Mouse (Mus musculus) heart, embryonic 13.5 days (tissue): ENCODE data around the gene Crtc1. TPM values are rescaled to one million over a fixed set of nuclear protein-coding genes. Genes with fewer than 3 reads are reported as not detected.

ENCODE experiments used
- ATAC-seq: fragments of 200-750 bp; cut with Nextera tagmentation; 2 replicates; pipeline ENCODE4 v1.8.0; 2017; ENCODE audit warnings: moderate TSS enrichment; ENCODE audit not compliant: insufficient number of reproducible peaks, low FRiP score, low TSS enrichment; ENCODE audit errors: extremely low read depth
- H3K27ac ChIP-seq: fragments of 300-500 bp; sonication (generic); replicated peaks from 2 replicates; pipeline ENCODE4 v1.5.1; 2015; ENCODE audit warnings: moderate library complexity, mild to moderate bottlenecking, inconsistent platforms
- H3K27me3 ChIP-seq: fragments of 300-500 bp; sonication (generic); replicated peaks from 2 replicates; pipeline ENCODE4 v1.6.1; 2015; ENCODE audit warnings: mild to moderate bottlenecking, inconsistent platforms
- H3K36me3 ChIP-seq: fragments of 300-500 bp; sonication (generic); 2 replicates; pipeline ENCODE4 v1.6.1; 2015; ENCODE audit warnings: mild to moderate bottlenecking, inconsistent platforms
- H3K4me1 ChIP-seq: fragments of 300-500 bp; sonication (generic); 2 replicates; pipeline ENCODE4 v1.6.1; 2015; ENCODE audit warnings: inconsistent platforms
- H3K4me2 ChIP-seq: fragments of 300-500 bp; sonication (generic); 2 replicates; pipeline ENCODE4 v1.6.1; 2015; ENCODE audit warnings: inconsistent platforms, mild to moderate bottlenecking, moderate library complexity
- H3K4me3 ChIP-seq: fragments of 300-500 bp; sonication (generic); 2 replicates; pipeline ENCODE4 v1.5.1; 2015; ENCODE audit warnings: moderate library complexity, mild to moderate bottlenecking, inconsistent platforms
- H3K9ac ChIP-seq: fragments of 300-500 bp; sonication (generic); 2 replicates; pipeline ENCODE4 v1.6.1; 2015; ENCODE audit warnings: inconsistent platforms, mild to moderate bottlenecking, moderate library complexity
- H3K9me3 ChIP-seq: fragments of 300-500 bp; sonication (generic); 2 replicates; pipeline ENCODE4 v1.6.1; 2016; ENCODE audit warnings: inconsistent platforms
- WGBS: fragments of 180-500 bp; shearing (Covaris S2); methylation state at CpG from one replicate; pipeline ENCODE4 v1.1.7; 2015; ENCODE audit warnings: mixed read lengths; 5-methylcytosine and 5-hydroxymethylcytosine counted together
- polyA plus RNA-seq: library from polyadenylated mRNA; unstranded; fragments of >200 nt; fragmentation: Nextera tagmentation; extraction: Ambion mirVana; gene quantifications from 2 replicates; pipeline ENCODE4 v1.2.1, GENCODE M21; 2015

Gene Crtc1
- polyA plus RNA-seq, 1 experiment from 2014 or later: 12.4 TPM

GRCm38 (mm10) chr8:70347443-70347842 lies 91.9 kb downstream of the Crtc1 start:
- Histone ChIP-seq H3K9me3 (no peaks in the 10 kb centered on the region), H3K4me3 (no peak overlapping the region), H3K27me3 (no peaks in the 10 kb centered on the region), H3K27ac (no peak overlapping the region), H3K4me1 (peaks cover 61% of the 10 kb centered on the region), H3K36me3 (peaks cover 51% of the 10 kb centered on the region), H3K9ac (no peak overlapping the region), H3K4me2 (no peak overlapping the region)
- no peak for ATAC-seq
- WGBS: 92% methylated on average over 4 of the region's 4 CpGs

GRCm38 (mm10) chr8:70344279-70344678 lies 95.1 kb downstream of the Crtc1 start:
- Histone ChIP-seq H3K4me1 (peaks cover 40% of the 10 kb centered on the region), H3K27ac (no peak overlapping the region), H3K9ac (no peak overlapping the region), H3K9me3 (no peaks in the 10 kb centered on the region), H3K36me3 (peaks cover 77% of the 10 kb centered on the region), H3K27me3 (no peaks in the 10 kb centered on the region), H3K4me3 (no peak overlapping the region), H3K4me2 (no peak overlapping the region)
- ATAC-seq: no peak
- 91% methylated on average over 2 of the region's 2 CpGs for WGBS

GRCm38 (mm10) chr8:70343696-70344095 lies 95.7 kb downstream of the Crtc1 start:
- Histone ChIP-seq H3K36me3 (peaks cover 77% of the 10 kb centered on the region), H3K27me3 (no peaks in the 10 kb centered on the region), H3K9me3 (no peaks in the 10 kb centered on the region), H3K4me1 (peaks cover 35% of the 10 kb centered on the region), H3K4me3 (no peak overlapping the region), H3K27ac (no peak overlapping the region), H3K4me2 (no peak overlapping the region), H3K9ac (no peak overlapping the region)
- no peak for ATAC-seq
- WGBS: 60% methylated on average over 6 of the region's 6 CpGs

- no peak overlapping the region for H3K9ac ChIP-seq
- no peaks in the 10 kb centered on the region for H3K9me3 ChIP-seq
- H3K4me2 ChIP-seq: no peak overlapping the region
- peaks cover 77% of the 10 kb centered on the region for H3K36me3 ChIP-seq
- 90% methylated on average over 7 of the region's 7 CpGs for WGBS
- no peaks in the 10 kb centered on the region for H3K27me3 ChIP-seq
- no peak overlapping the region for H3K27ac ChIP-seq
- no peak for ATAC-seq
- H3K4me3 ChIP-seq: no peak overlapping the region
- peaks cover 30% of the 10 kb centered on the region for H3K4me1 ChIP-seq
Measured at GRCm38 (mm10) chr8:70343076-70343475, 96.3 kb downstream of the Crtc1 start.

- Histone ChIP-seq H3K4me1 (peaks cover 24% of the 10 kb centered on the region), H3K27me3 (no peaks in the 10 kb centered on the region), H3K4me2 (no peak overlapping the region), H3K4me3 (no peak overlapping the region), H3K36me3 (peaks cover 82% of the 10 kb centered on the region), H3K9ac (no peak overlapping the region), H3K9me3 (no peaks in the 10 kb centered on the region), H3K27ac (no peak overlapping the region)
- WGBS: 88% methylated on average over 14 of the region's 14 CpGs
- no peak for ATAC-seq
Measured at GRCm38 (mm10) chr8:70342007-70342406, 97.4 kb downstream of the Crtc1 start.

- H3K9me3 ChIP-seq: no peaks in the 10 kb centered on the region
- H3K27me3 ChIP-seq: no peaks in the 10 kb centered on the region
- H3K27ac ChIP-seq: no peak overlapping the region
- H3K9ac ChIP-seq: no peak overlapping the region
- 81% methylated on average over 7 of the region's 7 CpGs for WGBS
- H3K4me3 ChIP-seq: no peak overlapping the region
- no peak overlapping the region for H3K4me2 ChIP-seq
- peaks cover 88% of the 10 kb centered on the region for H3K36me3 ChIP-seq
- ATAC-seq: no peak
- peaks cover 24% of the 10 kb centered on the region for H3K4me1 ChIP-seq
Measured at GRCm38 (mm10) chr8:70340659-70341058, 98.7 kb downstream of the Crtc1 start.

- ATAC-seq: no peak
- Histone ChIP-seq H3K27me3 (no peaks in the 10 kb centered on the region), H3K36me3 (peaks cover 100% of the 10 kb centered on the region), H3K9ac (no peak overlapping the region), H3K27ac (no peak overlapping the region), H3K9me3 (no peaks in the 10 kb centered on the region), H3K4me3 (no peak overlapping the region), H3K4me1 (peaks cover 11% of the 10 kb centered on the region), H3K4me2 (no peak overlapping the region)
- 84% methylated on average over 7 of the region's 7 CpGs for WGBS
Measured at GRCm38 (mm10) chr8:70338931-70339330, 100.4 kb downstream of the Crtc1 start.

GRCm38 (mm10) chr8:70332878-70333202 lies 106.5 kb downstream of the Crtc1 start:
- Histone ChIP-seq H3K4me2 (no peak overlapping the region), H3K27me3 (peaks cover 22% of the 10 kb centered on the region), H3K9me3 (no peaks in the 10 kb centered on the region)

More at GRCm38 (mm10) chr8:70332878-70333202, 106.5 kb downstream of the Crtc1 start:
- H3K27ac ChIP-seq: no peak overlapping the region
- no peak overlapping the region for H3K9ac ChIP-seq
- H3K4me3 ChIP-seq: no peak overlapping the region
- peaks cover 71% of the 10 kb centered on the region for H3K36me3 ChIP-seq
- peaks cover 36% of the 10 kb centered on the region for H3K4me1 ChIP-seq
- ATAC-seq: no peak
- WGBS: 94% methylated on average over 6 of the region's 6 CpGs

Other genes with a start within 250 kb of the Crtc1 start
- gene Slc25a42, start 227.3 kb downstream of the Crtc1 start, polyA plus RNA-seq: 8.0 and 8.3 TPM in 2 replicates
- gene Sugp2, start 205.4 kb downstream of the Crtc1 start, polyA plus RNA-seq: 23.2 and 24.3 TPM in 2 replicates
- 20.6 and 20.7 TPM in 2 replicates for gene Armc6, start 205.1 kb downstream of the Crtc1 start, polyA plus RNA-seq
- gene Homer3, start 156.8 kb downstream of the Crtc1 start, polyA plus RNA-seq: 34.1 and 37.2 TPM in 2 replicates
- 32.6 and 34.1 TPM in 2 replicates for gene Ddx49, start 137.1 kb downstream of the Crtc1 start, polyA plus RNA-seq
- gene Cope, start 137.1 kb downstream of the Crtc1 start, polyA plus RNA-seq: 294 and 344 TPM in 2 replicates
- gene Cers1, start 123.8 kb downstream of the Crtc1 start, polyA plus RNA-seq: 1.9 and 2.6 TPM in 2 replicates
- gene Gdf1, start 109.8 kb downstream of the Crtc1 start, polyA plus RNA-seq: 0.74 and 0.99 TPM in 2 replicates
- 11.3 and 12.2 TPM in 2 replicates for gene Upf1, start 86.3 kb downstream of the Crtc1 start, polyA plus RNA-seq
- 3.5 TPM in 2 replicates for gene Comp, start 66.0 kb downstream of the Crtc1 start, polyA plus RNA-seq
- 11.2 and 12.4 TPM in 2 replicates for gene Klhl26, start 37.4 kb upstream of the Crtc1 start, polyA plus RNA-seq
- 0.45 and 0.76 TPM in 2 replicates for gene Tmem59l, start 47.8 kb upstream of the Crtc1 start, polyA plus RNA-seq
- gene Crlf1, start 53.6 kb upstream of the Crtc1 start, polyA plus RNA-seq: 3.7 and 5.5 TPM in 2 replicates
- 116 and 125 TPM in 2 replicates for gene Rex1bd, start 67.2 kb upstream of the Crtc1 start, polyA plus RNA-seq
- gene Uba52, start 71.2 kb upstream of the Crtc1 start, polyA plus RNA-seq: 842 and 891 TPM in 2 replicates
- gene Fkbp8, start 88.1 kb upstream of the Crtc1 start, polyA plus RNA-seq: 240 and 251 TPM in 2 replicates
- gene Kxd1, start 88.4 kb upstream of the Crtc1 start, polyA plus RNA-seq: 65.8 and 71.2 TPM in 2 replicates
- 11.6 and 12.5 TPM in 2 replicates for gene Ell, start 99.9 kb upstream of the Crtc1 start, polyA plus RNA-seq
- gene Isyna1, start 154.8 kb upstream of the Crtc1 start, polyA plus RNA-seq: 135 and 145 TPM in 2 replicates
- gene Ssbp4, start 169.3 kb upstream of the Crtc1 start, polyA plus RNA-seq: 63.3 and 70.9 TPM in 2 replicates
- 1.5 and 2.7 TPM in 2 replicates for gene Lrrc25, start 176.6 kb upstream of the Crtc1 start, polyA plus RNA-seq
- 0.86 and 1.2 TPM in 2 replicates for gene Gdf15, start 192.9 kb upstream of the Crtc1 start, polyA plus RNA-seq
- gene Pgpep1, start 220.8 kb upstream of the Crtc1 start, polyA plus RNA-seq: 33.7 and 37.3 TPM in 2 replicates
- 269 and 297 TPM in 2 replicates for gene Lsm4, start 233.7 kb upstream of the Crtc1 start, polyA plus RNA-seq